Mouse (Mus musculus) erythroblast, embryonic 14.5 days (primary cell): ENCODE measurements around the gene Rfwd3. TPM values are rescaled to one million over a fixed set of nuclear protein-coding genes. Genes with fewer than 3 reads are reported as not detected.
"Not testable (repeated sequence)": the region's sequence is repeated elsewhere in the genome, so short reads cannot be mapped to it uniquely, and the experiment has no call there.

ENCODE experiments used
- H3K27me3 ChIP-seq: 2 replicates; pipeline ENCODE4 v1.6.1; 2012; ENCODE audit warnings: inconsistent platforms; ENCODE audit not compliant: control insufficient read depth
- H3K36me3 ChIP-seq: 2 replicates; pipeline ENCODE4 v1.6.1; 2012; ENCODE audit warnings: mild to moderate bottlenecking, inconsistent platforms; ENCODE audit not compliant: control insufficient read depth
- H3K4me1 ChIP-seq: 2 replicates; pipeline ENCODE4 v1.6.1; 2012; ENCODE audit warnings: inconsistent platforms; ENCODE audit not compliant: control insufficient read depth
- H3K4me3 ChIP-seq: replicated peaks from 2 replicates; pipeline ENCODE3; 2012; ENCODE audit warnings: moderate library complexity, mild to moderate bottlenecking, inconsistent platforms
- H3K9me3 ChIP-seq: 2 replicates; pipeline ENCODE4 v1.6.1; 2012; ENCODE audit warnings: low read length, inconsistent platforms, mixed read lengths; ENCODE audit not compliant: control insufficient read depth
- GATA1 ChIP-seq: IDR thresholded peaks from 2 replicates; pipeline ENCODE4 v1.6.1; 2012; ENCODE audit warnings: low read length, inconsistent platforms, mixed read lengths
- TAL1 ChIP-seq: IDR thresholded peaks from 3 replicates; pipeline ENCODE4 v1.6.1; 2012; ENCODE audit warnings: low read length, inconsistent platforms, mixed read lengths
- polyA plus RNA-seq: library from polyadenylated mRNA; stranded (reverse); fragments of >175 nt; gene quantifications from 2 replicates; pipeline ENCODE4 v1.2.3, GENCODE M21; 2012

Gene Rfwd3
- polyA plus RNA-seq, 1 experiment: 0.63 TPM

DNA sequence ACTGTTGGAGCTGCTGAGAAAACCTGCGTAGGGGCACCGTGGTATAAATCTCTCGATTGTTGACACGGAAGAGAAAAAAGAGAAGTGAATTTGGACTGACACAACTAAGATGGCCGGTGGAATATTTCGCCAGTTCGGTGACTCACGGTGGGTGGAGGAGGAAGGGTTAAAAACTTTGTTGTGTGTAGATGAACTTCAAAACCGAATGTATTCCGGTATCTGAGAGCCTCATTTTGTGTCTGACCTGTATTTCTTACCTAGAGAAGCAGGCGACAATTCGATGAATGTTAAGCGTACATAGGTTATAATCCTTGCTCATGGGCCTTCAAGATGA lies 40.6 kb downstream of the Rfwd3 start:
- peaks cover 27% of the 10 kb centered on the region for H3K27me3 ChIP-seq
- H3K9me3 ChIP-seq: no peaks in the 10 kb centered on the region
- peaks cover 17% of the 10 kb centered on the region for H3K36me3 ChIP-seq
- TF ChIP-seq TAL1 (no peak), GATA1 (no peak)
- peak overlapping the region; percentile 89 for H3K4me3 ChIP-seq
- peaks cover 37% of the 10 kb centered on the region for H3K4me1 ChIP-seq

GRCm38 (mm10) chr8:111258631-111259407 lies 41.2 kb downstream of the Rfwd3 start, which contains the start of gene Glg1:
Glg1 (minus strand) TSS chr8:111259216.
- H3K36me3 ChIP-seq: peaks cover 17% of the 10 kb centered on the region
- peak within 1 kb of the TSS; percentile 89 for H3K4me3 ChIP-seq
- no peak for TF ChIP-seq GATA1
- H3K9me3 ChIP-seq: no peaks in the 10 kb centered on the region
- H3K4me1 ChIP-seq: peaks cover 38% of the 10 kb centered on the region
- peaks cover 27% of the 10 kb centered on the region for H3K27me3 ChIP-seq

DNA sequence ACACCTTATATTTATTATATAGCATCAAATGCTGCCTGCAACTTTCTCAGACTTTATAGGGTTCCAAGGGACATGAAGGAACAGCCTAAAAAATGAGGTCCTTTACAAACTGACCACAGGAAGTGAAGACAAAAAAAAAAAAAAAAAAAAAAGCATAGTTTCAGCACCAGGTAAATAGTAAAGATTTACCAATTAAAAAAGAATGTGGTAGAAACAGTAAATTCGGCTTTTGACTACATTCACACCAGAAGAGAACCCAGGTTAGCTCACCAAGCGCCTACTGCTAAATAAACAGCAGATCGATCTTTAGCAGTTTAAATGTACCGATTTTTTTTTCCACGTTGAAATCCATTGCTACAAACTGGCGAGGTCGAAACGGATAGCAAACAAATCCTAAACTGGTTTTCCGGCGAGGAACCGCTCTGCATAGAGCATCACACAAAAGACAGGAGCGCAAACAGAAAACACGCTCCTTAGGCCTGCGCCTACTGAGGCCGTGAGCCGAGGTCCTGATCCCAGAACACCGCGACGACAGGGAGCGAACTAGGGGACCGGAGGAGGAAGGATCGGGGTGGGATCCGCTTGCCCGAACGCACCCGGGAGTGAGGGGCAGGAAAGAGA lies 41.9 kb downstream of the Rfwd3 start:
- Histone ChIP-seq H3K9me3 (no peaks in the 10 kb centered on the region), H3K4me3 (peak overlapping the region; percentile 89), H3K36me3 (peaks cover 17% of the 10 kb centered on the region), H3K4me1 (peaks cover 40% of the 10 kb centered on the region), H3K27me3 (peaks cover 26% of the 10 kb centered on the region)
- TF ChIP-seq GATA1: no peak
- no peak for TF ChIP-seq TAL1

DNA sequence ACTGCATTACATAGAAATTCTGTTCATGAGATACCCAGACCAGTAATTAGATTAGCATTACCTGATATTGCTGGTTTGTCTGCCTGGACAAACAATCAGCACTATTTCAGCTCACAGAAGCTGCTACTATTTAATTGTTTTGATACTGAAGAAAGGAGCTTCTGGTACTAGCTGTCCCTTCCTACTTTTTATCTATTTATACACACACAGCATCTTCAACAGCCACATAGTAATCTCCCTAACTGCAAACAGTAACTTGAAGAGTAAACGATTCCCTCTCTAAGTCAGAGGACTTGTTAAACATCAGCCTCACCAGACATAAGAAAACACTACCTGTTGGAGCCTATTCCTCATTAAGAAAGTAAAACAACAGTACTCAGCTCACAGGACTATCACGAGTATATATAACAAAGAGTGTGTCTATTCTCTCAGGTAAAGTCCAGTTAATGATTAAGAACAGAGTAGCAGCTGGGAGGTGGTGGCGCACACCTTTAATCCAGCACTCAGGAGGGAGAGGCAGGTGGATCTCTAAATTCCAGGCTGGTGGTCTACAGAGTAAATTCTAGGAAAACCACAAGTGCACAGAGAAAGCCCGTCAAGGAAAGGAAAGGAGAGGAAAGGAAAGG lies 47.4 kb downstream of the Rfwd3 start:
- H3K4me1 ChIP-seq: peaks cover 36% of the 10 kb centered on the region
- TF ChIP-seq TAL1 (no peak), GATA1 (no peak)
- H3K4me3 ChIP-seq: no peak overlapping the region
- H3K27me3 ChIP-seq: no peaks in the 10 kb centered on the region
- peaks cover 21% of the 10 kb centered on the region for H3K36me3 ChIP-seq
- no peaks in the 10 kb centered on the region for H3K9me3 ChIP-seq

- Histone ChIP-seq H3K9me3 (no peaks in the 10 kb centered on the region), H3K36me3 (peaks cover 10% of the 10 kb centered on the region), H3K4me3 (no peak overlapping the region), H3K4me1 (peaks cover 26% of the 10 kb centered on the region), H3K27me3 (no peaks in the 10 kb centered on the region)
- TF ChIP-seq TAL1 (no peak), GATA1 (no peak)
Observed at GRCm38 (mm10) chr8:111250111-111250510, 49.9 kb downstream of the Rfwd3 start.

GRCm38 (mm10) chr8:111248136-111248535 lies 51.9 kb downstream of the Rfwd3 start:
- H3K36me3 ChIP-seq: peaks cover 4% of the 10 kb centered on the region
- no peaks in the 10 kb centered on the region for H3K27me3 ChIP-seq
- no peaks in the 10 kb centered on the region for H3K9me3 ChIP-seq
- H3K4me1 ChIP-seq: peaks cover 22% of the 10 kb centered on the region
- H3K4me3 ChIP-seq: no peak overlapping the region
- TF ChIP-seq GATA1 (no peak), TAL1 (no peak)

- H3K36me3 ChIP-seq, H3K9me3 ChIP-seq, H3K4me3 ChIP-seq, H3K27me3 ChIP-seq: not testable (repeated sequence)
- peaks cover 11% of the 10 kb centered on the region for H3K4me1 ChIP-seq
Observed at GRCm38 (mm10) chr8:111246864-111247263, 53.2 kb downstream of the Rfwd3 start.

DNA sequence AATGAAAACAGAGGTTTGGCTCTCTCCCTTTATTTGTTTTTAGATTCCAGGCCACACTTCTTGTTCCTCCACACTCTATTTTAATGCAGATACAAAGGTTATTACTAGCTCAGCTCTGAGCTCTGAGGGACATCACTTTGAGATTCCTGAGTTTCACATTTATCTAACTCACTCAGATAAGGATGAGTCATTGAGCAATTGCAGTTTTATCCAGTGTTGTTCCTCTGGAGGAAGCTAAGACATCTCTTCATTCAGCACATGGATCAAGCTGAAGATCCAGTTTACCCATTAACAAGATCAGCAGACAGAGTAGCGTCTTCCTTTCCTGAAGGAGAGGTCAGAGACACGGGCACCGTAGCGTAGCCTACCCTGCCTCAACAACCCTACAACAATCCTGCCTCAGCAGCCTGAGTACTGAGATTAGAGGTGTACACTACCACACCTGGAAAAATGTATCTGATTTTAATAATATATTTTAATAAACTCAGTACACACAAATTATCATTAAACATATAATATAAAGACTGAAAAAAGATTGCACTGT lies 53.7 kb downstream of the Rfwd3 start:
- Histone ChIP-seq H3K27me3 (no peaks in the 10 kb centered on the region), H3K9me3 (no peaks in the 10 kb centered on the region)

GRCm38 (mm10) chr8:111237301-111237700 lies 62.7 kb downstream of the Rfwd3 start:
- H3K4me1 ChIP-seq: peaks cover 1% of the 10 kb centered on the region; the same call in 1 of the 2 replicates
- TF ChIP-seq TAL1 (no peak), GATA1 (no peak)
- H3K36me3 ChIP-seq: no peaks in the 10 kb centered on the region
- H3K4me3 ChIP-seq: no peak overlapping the region
- H3K27me3 ChIP-seq: no peaks in the 10 kb centered on the region
- no peaks in the 10 kb centered on the region for H3K9me3 ChIP-seq

More for the DNA sequence above, 53.7 kb downstream of the Rfwd3 start:
- Histone ChIP-seq H3K4me1 (peaks cover 9% of the 10 kb centered on the region), H3K4me3 (no peak overlapping the region), H3K36me3 (peaks cover 4% of the 10 kb centered on the region)
- TF ChIP-seq TAL1 (no peak), GATA1 (no peak)
